Mouse (Mus musculus) forebrain, embryonic 14.5 days (tissue): ENCODE measurements around the gene Nkd1. TPM values are rescaled to one million over a fixed set of nuclear protein-coding genes. Genes with fewer than 3 reads are reported as not detected.

Experiments
- ATAC-seq: fragments of 200-750 bp; cut with Nextera tagmentation; 2 replicates; pipeline ENCODE4 v1.8.0; 2017; ENCODE audit warnings: mild to moderate bottlenecking, moderate library complexity
- DNase-seq: peaks from one replicate; pipeline ENCODE4 v3.0.0-alpha.2; 2015; ENCODE audit warnings: low spot score
- H3K27ac ChIP-seq: fragments of 300-500 bp; sonication (generic); 2 replicates; pipeline ENCODE4 v1.5.1; 2014; ENCODE audit warnings: low read depth, mild to moderate bottlenecking, control low read depth, low read length, moderate library complexity
- H3K27me3 ChIP-seq: fragments of 300-500 bp; sonication (generic); replicated peaks from 2 replicates; pipeline ENCODE4 v1.6.1; 2014; ENCODE audit warnings: low read length, control low read depth, mixed read lengths; ENCODE audit not compliant: control insufficient read depth, insufficient read depth
- H3K36me3 ChIP-seq: fragments of 300-500 bp; sonication (generic); 2 replicates; pipeline ENCODE4 v1.6.1; 2014; ENCODE audit warnings: low read length, control low read depth; ENCODE audit not compliant: control insufficient read depth, insufficient read depth
- H3K4me1 ChIP-seq: fragments of 300-500 bp; sonication (generic); 2 replicates; pipeline ENCODE4 v1.6.1; 2014; ENCODE audit warnings: antibody characterized with exemption, low read length, control low read depth; ENCODE audit not compliant: control insufficient read depth, insufficient read depth
- H3K4me2 ChIP-seq: fragments of 300-500 bp; sonication (generic); 2 replicates; pipeline ENCODE4 v1.6.1; 2014; ENCODE audit warnings: mild to moderate bottlenecking, control low read depth, low read length
- H3K4me3 ChIP-seq: fragments of 300-500 bp; sonication (generic); 2 replicates; pipeline ENCODE4 v1.5.1; 2014; ENCODE audit warnings: low read depth, low read length, control low read depth
- H3K9ac ChIP-seq: fragments of 300-500 bp; sonication (generic); 2 replicates; pipeline ENCODE4 v1.6.1; 2014; ENCODE audit warnings: mild to moderate bottlenecking, low read length, control low read depth, moderate library complexity
- H3K9me3 ChIP-seq: fragments of 300-500 bp; sonication (generic); replicated peaks from 2 replicates; pipeline ENCODE4 v1.6.1; 2016; ENCODE audit warnings: low read length, control low read depth, mixed read lengths; ENCODE audit not compliant: control insufficient read depth
- WGBS: fragments of 180-500 bp; shearing (Covaris S2); extraction: QIAGEN DNeasy Blood & Tissue Kit; methylation state at CpG from one replicate; pipeline ENCODE4 v1.1.7; 2014; 5-methylcytosine and 5-hydroxymethylcytosine counted together
- polyA plus RNA-seq: library from polyadenylated mRNA; unstranded; fragments of >200 nt; fragmentation: Nextera tagmentation; extraction: Ambion mirVana; gene quantifications from 2 replicates; pipeline ENCODE4 v1.2.1, GENCODE M21; 2014

Nkd1 gene
- polyA plus RNA-seq, 1 experiment from 2014 or later = 35.2 TPM

GRCm38 (mm10) chr8:88637092-88638000, 116.2 kb downstream of the Nkd1 start:
- Histone ChIP-seq H3K4me2 (no peak overlapping the region), H3K4me1 (no peaks in the 10 kb centered on the region), H3K9me3 (no peaks in the 10 kb centered on the region), H3K27me3 (no peaks in the 10 kb centered on the region), H3K4me3 (no peak overlapping the region), H3K27ac (no peak overlapping the region), H3K9ac (no peak overlapping the region), H3K36me3 (no peaks in the 10 kb centered on the region)
- DNase-seq (no peak), ATAC-seq (no peak)
- 58% methylated on average over 9 of the region's 9 CpGs for WGBS

DNA sequence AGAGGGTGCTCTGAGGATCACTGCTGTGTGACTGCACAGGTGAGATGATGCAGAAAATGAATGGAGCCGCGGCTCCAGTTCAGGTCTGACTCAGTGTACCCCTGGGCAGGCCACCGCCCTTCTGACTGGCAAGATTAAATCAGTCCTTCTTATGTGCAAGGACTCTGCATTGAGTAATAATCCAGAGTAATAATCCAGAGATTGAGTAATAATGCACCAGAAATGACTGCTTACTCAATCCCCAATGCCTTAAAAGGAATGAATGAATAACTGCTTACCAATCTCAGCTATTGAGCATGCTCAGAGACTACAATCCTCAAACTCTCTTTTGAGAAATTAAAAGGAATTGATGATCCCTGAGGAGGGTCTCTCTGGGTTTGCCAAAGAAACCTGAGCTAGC, 117.8 kb downstream of the Nkd1 start:
- Histone ChIP-seq H3K27ac (no peak overlapping the region), H3K9ac (no peak overlapping the region), H3K36me3 (no peaks in the 10 kb centered on the region), H3K27me3 (no peaks in the 10 kb centered on the region), H3K4me2 (no peak overlapping the region), H3K4me1 (no peaks in the 10 kb centered on the region), H3K9me3 (no peaks in the 10 kb centered on the region), H3K4me3 (no peak overlapping the region)
- 93% methylated on average over 3 of the region's 3 CpGs for WGBS
- ATAC-seq = no peak
- no peak for DNase-seq

- Histone ChIP-seq H3K27ac (no peak overlapping the region), H3K27me3 (0 out of 2 replicates have a peak, but pooled peaks cover 1% of the 10 kb centered on the region), H3K36me3 (no peaks in the 10 kb centered on the region), H3K4me2 (no peak overlapping the region), H3K4me1 (no peaks in the 10 kb centered on the region), H3K9ac (no peak overlapping the region), H3K4me3 (no peak overlapping the region), H3K9me3 (no peaks in the 10 kb centered on the region)
- DNase-seq (no peak), ATAC-seq (no peak)
- WGBS = 35% methylated on average over 5 of the region's 5 CpGs
Measured at GRCm38 (mm10) chr8:88642734-88643564, 121.8 kb downstream of the Nkd1 start.

Other genes with a start within 250 kb of the Nkd1 start
- 1.1 and 1.3 TPM in 2 replicates for gene Adcy7, start 249.0 kb upstream of the Nkd1 start, polyA plus RNA-seq
- 48.0 and 57.8 TPM in 2 replicates for gene Brd7, start 159.2 kb upstream of the Nkd1 start, polyA plus RNA-seq
- gene Snx20, start 114.8 kb downstream of the Nkd1 start, polyA plus RNA-seq = 1.2 and 1.7 TPM in 2 replicates
- gene Nod2, start 126.0 kb downstream of the Nkd1 start, polyA plus RNA-seq = 0.09 and 0.11 TPM in 2 replicates
- gene Cyld, start 175.7 kb downstream of the Nkd1 start, polyA plus RNA-seq = 11.4 and 16.5 TPM in 2 replicates